Mouse (Mus musculus) MEL (cell line): ENCODE measurements around the gene Slc22a23.

Experiments
- CTCF ChIP-seq, 3 experiments: IDR thresholded peaks in 2 of 3; conservative IDR thresholded peaks in 1 of 3; 2 replicates each; pipeline ENCODE4 v1.5.1; 2011 to 2012; ENCODE audit warnings: low read length in 3 of 3, low read depth in 2 of 3, mild to moderate bottlenecking in 2 of 3, improper control_type of control experiment in 1 of 3, inconsistent platforms in 1 of 3, mixed read lengths in 1 of 3, moderate library complexity in 1 of 3; ENCODE audit not compliant: control insufficient read depth in 1 of 3, insufficient read depth in 1 of 3, poor library complexity in 1 of 3, severe bottlenecking in 1 of 3
- ELF1 ChIP-seq: IDR thresholded peaks from 2 replicates; pipeline ENCODE4 v1.6.1; 2014; ENCODE audit warnings: low read depth, mild to moderate bottlenecking, inconsistent platforms, low read length, improper control_type of control experiment, moderate library complexity
- GABPA ChIP-seq: IDR thresholded peaks from 2 replicates; pipeline ENCODE4 v1.6.1; 2012; ENCODE audit warnings: low read depth, mild to moderate bottlenecking, inconsistent platforms, low read length, improper control_type of control experiment, moderate library complexity
- GATA1 ChIP-seq: IDR thresholded peaks from 2 replicates; pipeline ENCODE4 v1.6.1; 2011; ENCODE audit warnings: low read depth, low read length, improper control_type of control experiment
- POLR2A ChIP-seq, 2 experiments: IDR thresholded peaks; 2 replicates each; pipeline ENCODE4 v1.6.1; 2011 to 2012; ENCODE audit warnings: low read length in 2 of 2, mild to moderate bottlenecking in 2 of 2, control low read depth in 1 of 2, improper control_type of control experiment in 1 of 2, low read depth in 1 of 2, moderate library complexity in 1 of 2; ENCODE audit not compliant: control insufficient read depth in 1 of 2, insufficient read depth in 1 of 2, poor library complexity in 1 of 2
- POLR2AphosphoS5 ChIP-seq: IDR thresholded peaks from 2 replicates; pipeline ENCODE4 v1.6.1; 2012; ENCODE audit warnings: low read depth, borderline replicate concordance, mild to moderate bottlenecking, inconsistent platforms, low read length, moderate library complexity, mixed read lengths
- ZC3H11A ChIP-seq: IDR thresholded peaks from 2 replicates; pipeline ENCODE4 v1.6.1; 2012; ENCODE audit warnings: low read depth, mild to moderate bottlenecking, inconsistent platforms, low read length, improper control_type of control experiment

DNA sequence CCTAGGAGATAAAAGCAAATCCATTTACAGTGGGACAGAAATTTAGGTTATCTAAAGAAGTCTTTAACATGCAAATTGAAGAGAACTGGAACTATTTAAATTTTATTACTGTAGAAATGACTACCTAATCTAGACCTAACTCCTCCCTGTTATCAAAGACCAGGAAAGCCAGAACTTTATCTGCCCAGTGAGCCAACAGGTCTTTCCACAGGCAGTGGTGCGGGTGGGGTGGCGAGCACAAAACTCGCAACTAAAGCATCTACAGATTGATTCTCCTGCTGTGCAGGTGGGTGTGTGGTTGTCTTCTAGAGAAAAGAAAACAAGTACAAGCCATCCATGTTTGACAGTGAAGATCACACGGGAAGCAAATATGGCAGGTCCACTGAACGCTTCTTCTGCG is 46.9 kb downstream of the Slc22a23 start:
- TF ChIP-seq GATA1 (no peak), GABPA (no peak), ZC3H11A (no peak), POLR2A (IDR thresholded peaks at IDR 0.05; ENCODE audit: control insufficient read depth in 1 of 2, insufficient read depth in 1 of 2, low read depth in 1 of 2, low read length in 2 of 2, poor library complexity in 1 of 2) (no peak), CTCF (IDR thresholded peaks at IDR 0.05 in 2 of 3, conservative IDR thresholded peaks at IDR 0.05 in 1 of 3; ENCODE audit: control insufficient read depth in 1 of 3, insufficient read depth in 1 of 3, low read depth in 2 of 3, low read length in 3 of 3, poor library complexity in 1 of 3, severe bottlenecking in 1 of 3) (no peak), POLR2AphosphoS5 (no peak), ELF1 (no peak)
